In the genomic region with DNA sequence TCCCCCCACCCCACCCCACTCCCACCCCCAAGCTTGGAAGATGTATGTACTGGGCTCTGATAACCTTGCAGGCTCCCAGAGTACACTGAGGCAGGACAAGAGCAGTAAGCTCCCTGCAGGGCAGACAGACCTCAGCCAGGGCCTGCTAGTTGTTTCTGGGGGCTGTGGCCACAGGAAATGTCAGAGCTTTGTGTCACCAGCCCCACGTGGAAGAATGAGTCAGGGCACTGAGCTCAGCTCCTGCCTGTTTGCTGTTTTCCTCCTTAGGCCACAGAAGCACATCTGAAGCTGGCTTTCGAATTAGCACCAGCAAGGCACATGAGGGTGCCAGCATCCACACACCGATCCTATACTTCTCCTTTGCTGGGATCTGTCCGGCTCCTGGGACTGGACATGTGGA, we compare ENCODE assay signal across 16 mouse cellular contexts.
DNase-seq lines count a peak whose midpoint lies in the region; ATAC-seq and TF ChIP-seq lines count a peak whose summit lies in the region.
"Had no signal": no experiment of that assay in that cellular context is flagged by ENCODE, and none has a peak within 500 bp of the region (broad histone marks: within the 10 kb centered on the region; RNA-seq: fewer than 3 reads in every experiment).

No protein-coding gene starts in this region.

- H3K9me3 ChIP-seq in forebrain, embryonic 10.5 days: peaks cover 12% of the 10 kb centered on the region; the same call in 1 of the 2 replicates
- no peaks in the 10 kb centered on the region for H3K9me3 ChIP-seq in forebrain, embryonic 12.5 days
- no peaks in the 10 kb centered on the region; the same call in 1 of the 2 replicates for H3K9me3 ChIP-seq in hindbrain, embryonic 11.5 days (ENCODE audit: control insufficient read depth, low read length)
- H3K9me3 ChIP-seq in hindbrain, postnatal 0 days (ENCODE audit: low read length): no peaks in the 10 kb centered on the region
- H3K9me3 ChIP-seq: embryonic facial prominence, embryonic 13.5 days; heart, embryonic 15.5 days; liver, embryonic 15.5 days had no signal

- 59% methylated on average over 4 of the region's 4 CpGs for WGBS in forebrain, embryonic 10.5 days
- WGBS in forebrain, embryonic 12.5 days: 59% methylated on average over 4 of the region's 4 CpGs
- 59% methylated on average over 4 of the region's 4 CpGs for WGBS in hindbrain, embryonic 11.5 days
- WGBS in hindbrain, postnatal 0 days: 64% methylated on average over 4 of the region's 4 CpGs

- no peaks in the 10 kb centered on the region for H3K27me3 ChIP-seq in forebrain, embryonic 10.5 days (ENCODE audit: poor library complexity, severe bottlenecking)
- no peaks in the 10 kb centered on the region for H3K27me3 ChIP-seq in forebrain, embryonic 12.5 days
- H3K27me3 ChIP-seq in hindbrain, embryonic 11.5 days (ENCODE audit: control insufficient read depth, insufficient read depth, low read length): no peaks in the 10 kb centered on the region
- H3K27me3 ChIP-seq in hindbrain, postnatal 0 days (ENCODE audit: insufficient read depth, low read length): no peaks in the 10 kb centered on the region
- H3K27me3 ChIP-seq: embryonic facial prominence, embryonic 13.5 days; heart, embryonic 15.5 days; limb, embryonic 12.5 days; liver, embryonic 15.5 days had no signal

- no peak overlapping the region for H3K4me2 ChIP-seq in forebrain, embryonic 12.5 days
- no peak overlapping the region for H3K4me2 ChIP-seq in hindbrain, embryonic 11.5 days (replicated peaks; ENCODE audit: low read depth, low read length)
- no peak overlapping the region for H3K4me2 ChIP-seq in hindbrain, postnatal 0 days (ENCODE audit: low read depth, low read length)
- H3K4me2 ChIP-seq: embryonic facial prominence, embryonic 13.5 days; heart, embryonic 15.5 days; limb, embryonic 12.5 days; liver, embryonic 15.5 days had no signal

- peak overlapping the region; percentile 72 for H3K27ac ChIP-seq in forebrain, embryonic 10.5 days
- H3K27ac ChIP-seq in forebrain, embryonic 12.5 days: no peak overlapping the region
- peak overlapping the region; percentile 44 for H3K27ac ChIP-seq in hindbrain, embryonic 11.5 days (ENCODE audit: low read depth, low read length)
- no peak overlapping the region for H3K27ac ChIP-seq in hindbrain, postnatal 0 days
- H3K27ac ChIP-seq: embryonic facial prominence, embryonic 13.5 days; heart, embryonic 15.5 days; limb, embryonic 12.5 days; liver, embryonic 15.5 days had no signal

- peaks cover 3% of the 10 kb centered on the region; the same call in 1 of the 2 replicates for H3K36me3 ChIP-seq in forebrain, embryonic 10.5 days (replicated peaks)
- no peaks in the 10 kb centered on the region for H3K36me3 ChIP-seq in forebrain, embryonic 12.5 days (replicated peaks)
- H3K36me3 ChIP-seq in hindbrain, embryonic 11.5 days (ENCODE audit: control insufficient read depth, insufficient read depth, low read length): no peaks in the 10 kb centered on the region
- no peaks in the 10 kb centered on the region for H3K36me3 ChIP-seq in hindbrain, postnatal 0 days (ENCODE audit: insufficient read depth, low read length)
- H3K36me3 ChIP-seq: embryonic facial prominence, embryonic 13.5 days; heart, embryonic 15.5 days; limb, embryonic 12.5 days; liver, embryonic 15.5 days had no signal

- ATAC-seq in forebrain, embryonic 12.5 days (ENCODE audit: low FRiP score): no peak
- ATAC-seq in hindbrain, embryonic 11.5 days (ENCODE audit: low FRiP score): no peak
- ATAC-seq in hindbrain, postnatal 0 days: no peak
- ATAC-seq: forebrain, embryonic 14.5 days had no signal

- H3K4me3 ChIP-seq in forebrain, embryonic 10.5 days: no peak overlapping the region
- no peak overlapping the region for H3K4me3 ChIP-seq in forebrain, embryonic 12.5 days (replicated peaks)
- no peak overlapping the region for H3K4me3 ChIP-seq in hindbrain, embryonic 11.5 days (ENCODE audit: low read depth, low read length)
- no peak overlapping the region for H3K4me3 ChIP-seq in hindbrain, postnatal 0 days (ENCODE audit: low read length)
- H3K4me3 ChIP-seq: embryonic facial prominence, embryonic 13.5 days; heart, embryonic 15.5 days; limb, embryonic 12.5 days; liver, embryonic 15.5 days had no signal

- H3K9ac ChIP-seq in forebrain, embryonic 12.5 days: no peak overlapping the region
- no peak overlapping the region for H3K9ac ChIP-seq in hindbrain, embryonic 11.5 days (ENCODE audit: low read depth, low read length)
- no peak overlapping the region for H3K9ac ChIP-seq in hindbrain, postnatal 0 days (replicated peaks; ENCODE audit: low read length)
- H3K9ac ChIP-seq: embryonic facial prominence, embryonic 13.5 days; heart, embryonic 15.5 days; limb, embryonic 12.5 days; liver, embryonic 15.5 days had no signal

- no peak for TF ChIP-seq CTCF in hindbrain, postnatal 0 days (IDR thresholded peaks at IDR 0.05; ENCODE audit: low read depth)

- no peak for DNase-seq in forebrain, embryonic 10.5 days (ENCODE audit: extremely low spot score, low spot score)
- peak; percentile 25 for DNase-seq in hindbrain, embryonic 11.5 days (ENCODE audit: low spot score)
- no peak for DNase-seq in hindbrain, postnatal 0 days (ENCODE audit: low spot score)
- peak; percentile 91 for DNase-seq in 3T3-L1 (ENCODE audit: low read depth, low spot score)
- peak; percentile 27 for DNase-seq in brain, adult 2 months (ENCODE audit: low read depth, low spot score)
- no peak for DNase-seq in left cerebral cortex, adult 18-20 months (ENCODE audit: low spot score in 2 of 2)
- no peak for DNase-seq in yolk sac, embryonic 10.5 days (ENCODE audit: low spot score)
- DNase-seq: cerebellum, adult 11 months; kidney, adult 2 months; lung, postnatal 36 days had no signal

- peaks cover 35% of the 10 kb centered on the region for H3K4me1 ChIP-seq in forebrain, embryonic 10.5 days
- H3K4me1 ChIP-seq in forebrain, embryonic 12.5 days: peaks cover 28% of the 10 kb centered on the region
- H3K4me1 ChIP-seq in hindbrain, embryonic 11.5 days (replicated peaks; ENCODE audit: control insufficient read depth, insufficient read depth, low read length): peaks cover 22% of the 10 kb centered on the region
- H3K4me1 ChIP-seq in hindbrain, postnatal 0 days (ENCODE audit: insufficient read depth, low read length): no peaks in the 10 kb centered on the region
- H3K4me1 ChIP-seq: liver, embryonic 15.5 days had no signal

Comparison
In these comparisons a context has a peak if more than half of its experiments do, and no peak if none do; other contexts are left out.
1. DNase-seq: peak in hindbrain, embryonic 11.5 days (single experiment), 3T3-L1 (single experiment) and brain, adult 2 months (single experiment); none in forebrain, embryonic 10.5 days (single experiment), hindbrain, postnatal 0 days (single experiment), left cerebral cortex, adult 18-20 months (0 of 2) and yolk sac, embryonic 10.5 days (single experiment).
2. H3K27ac ChIP-seq: peak in forebrain, embryonic 10.5 days (single experiment) and hindbrain, embryonic 11.5 days (single experiment); none in forebrain, embryonic 12.5 days (single experiment) and hindbrain, postnatal 0 days (single experiment).